Mouse (Mus musculus) layer of hippocampus, adult 9-10 months (tissue): ENCODE measurements around the gene Olfr1277.

Experiments used
- DNase-seq: peaks from one replicate; pipeline ENCODE4 v3.0.0; 2022; ENCODE audit warnings: low spot score

Olfr1277 gene

DNA sequence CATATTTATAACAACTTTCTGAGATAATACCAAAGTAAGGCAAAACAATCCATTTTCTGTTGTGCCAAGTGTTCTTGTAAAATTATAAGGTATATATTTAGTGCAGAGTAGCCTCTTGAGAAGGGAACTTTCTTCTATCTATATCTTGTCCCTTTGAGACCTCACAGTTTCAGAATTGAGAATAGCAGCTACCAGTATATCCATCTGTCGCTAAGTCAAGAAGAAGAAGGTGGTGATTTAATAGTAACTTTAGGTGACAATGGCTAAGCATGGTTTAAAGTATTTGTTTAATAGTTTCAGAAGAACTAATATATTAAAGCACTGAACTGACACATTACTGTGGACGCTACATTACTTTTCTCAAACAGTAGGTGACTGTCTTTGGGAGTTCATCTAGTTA lies at the start of gene Olfr1277:
TSS of gene Olfr1277 (minus strand) at position 101 of the 400 bp plus-strand sequence.
- no peak for DNase-seq

DNA sequence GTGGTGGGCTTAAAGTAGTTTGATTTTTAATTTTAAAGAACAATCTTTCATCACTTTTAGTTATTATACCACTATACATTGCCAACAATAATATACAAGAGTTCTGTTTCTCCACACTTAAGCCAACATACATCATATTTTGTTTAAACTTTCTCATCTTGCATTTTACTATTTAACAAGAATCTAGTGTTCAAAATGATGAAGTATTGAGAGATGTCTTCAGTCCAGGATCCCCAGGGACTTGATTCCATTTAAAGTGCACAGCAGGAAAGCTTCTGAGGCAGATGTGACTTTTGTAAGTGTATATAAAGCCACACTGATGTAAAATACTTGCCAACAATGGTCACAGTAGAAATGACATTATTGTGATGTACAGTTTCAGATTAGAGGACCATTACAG lies 39.8 kb upstream of the Olfr1277 start, which contains the start of gene Olfr1280:
TSS of gene Olfr1280 (plus strand) at position 301 of the 400 bp plus-strand sequence.
- no peak for DNase-seq

DNA sequence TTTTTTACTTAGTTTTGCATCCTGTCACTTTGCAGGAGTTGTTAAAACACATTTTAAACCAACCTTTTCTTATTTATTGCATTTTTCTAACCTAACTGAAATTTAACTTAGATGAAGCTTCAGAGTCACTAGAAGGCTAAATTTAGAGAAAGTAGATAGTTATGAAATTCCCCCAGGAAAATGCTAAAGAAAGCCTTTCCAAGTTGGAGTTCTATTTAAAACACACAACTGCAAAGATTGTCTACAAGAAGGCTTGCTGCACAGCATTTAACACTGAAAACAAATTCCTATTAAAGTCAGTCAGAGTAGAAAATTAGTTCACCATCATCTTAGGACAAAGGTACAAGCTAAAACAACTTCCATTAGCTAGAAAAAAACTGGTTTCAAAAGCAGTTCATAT lies 26.5 kb upstream of the Olfr1277 start, which contains the start of gene Olfr1279:
TSS of gene Olfr1279 (plus strand) at position 262 of the 400 bp plus-strand sequence.
- no peak for DNase-seq

DNA sequence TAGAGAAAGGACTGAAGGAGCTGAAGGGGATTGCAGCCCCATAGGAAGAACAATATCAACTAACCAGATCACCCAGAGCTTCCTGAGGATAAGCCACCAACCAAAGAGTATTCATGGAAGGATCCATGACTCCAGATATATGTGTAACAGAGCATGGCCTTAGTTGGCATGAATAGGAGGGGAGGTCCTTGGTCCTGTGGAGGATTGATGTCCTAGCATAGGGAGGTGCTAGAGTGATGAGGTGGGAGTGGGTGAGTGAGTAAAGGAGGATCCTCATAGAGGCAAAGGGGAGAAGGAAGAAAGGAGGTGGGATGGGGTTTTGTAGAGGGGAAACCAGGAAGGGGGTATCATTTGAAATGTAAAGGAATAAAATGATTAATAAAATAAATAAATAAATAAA lies 24.6 kb upstream of the Olfr1277 start:
- no peak for DNase-seq

DNA sequence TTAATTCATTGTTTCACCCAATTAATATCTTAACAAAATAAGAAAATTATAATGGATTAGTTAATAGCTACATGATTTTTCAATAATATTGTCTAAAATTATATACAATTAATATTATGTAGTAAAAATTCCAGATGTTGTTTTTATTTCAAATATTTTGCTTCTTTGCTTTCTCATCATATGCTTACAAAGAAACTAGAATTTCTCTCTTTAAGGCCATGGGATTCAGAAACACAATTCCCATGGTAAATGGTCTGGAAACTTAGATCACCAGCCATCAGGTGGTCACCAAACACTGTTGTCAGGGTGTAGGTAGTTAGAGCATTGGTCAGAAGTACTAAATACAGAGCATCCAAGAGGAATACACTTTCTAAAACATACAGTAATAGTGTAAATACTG lies 15.9 kb upstream of the Olfr1277 start, which contains the start of gene Olfr1278:
TSS of gene Olfr1278 (plus strand) at position 301 of the 400 bp plus-strand sequence.
- no peak for DNase-seq

DNA sequence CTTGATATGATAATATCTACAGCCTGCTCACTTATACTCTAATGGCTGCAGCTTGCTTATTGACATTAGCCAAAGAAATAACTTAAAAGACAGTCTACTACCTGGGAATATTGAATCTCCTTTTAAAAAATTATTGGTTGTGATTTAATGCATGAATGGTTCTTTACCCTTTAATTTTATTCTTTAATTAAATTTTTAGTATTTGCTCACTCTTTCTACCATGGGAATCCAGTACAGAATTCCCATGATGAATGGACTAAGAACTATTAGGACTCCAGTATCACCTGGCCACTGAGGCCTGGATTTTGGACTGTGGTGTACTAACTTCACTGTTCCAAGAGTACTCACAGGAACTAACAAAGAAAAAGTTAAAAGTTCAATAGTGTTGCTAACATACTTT lies 19.7 kb downstream of the Olfr1277 start, which contains the start of gene Olfr1276:
TSS of gene Olfr1276 (plus strand) at position 301 of the 400 bp plus-strand sequence.
- DNase-seq, result no peak

DNA sequence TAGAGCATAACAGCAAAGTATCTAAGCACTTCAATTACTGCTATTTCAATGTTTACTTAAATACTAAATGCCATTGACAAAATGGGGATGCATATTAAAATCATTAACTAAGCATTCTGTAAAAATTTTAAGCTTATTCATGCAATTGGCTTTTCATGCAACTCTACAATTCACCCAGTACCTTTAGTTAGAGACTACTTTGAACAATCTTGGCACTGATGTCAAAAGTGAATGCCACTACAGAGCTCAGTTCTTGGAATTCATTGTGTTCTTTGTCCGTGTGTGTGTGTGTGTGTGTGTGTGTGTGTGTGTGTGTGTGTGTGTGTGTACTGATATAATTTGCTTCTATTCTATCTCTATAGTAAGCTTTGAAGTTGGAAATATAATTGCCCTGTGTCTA lies 38.7 kb downstream of the Olfr1277 start, which contains the start of gene Olfr1275:
TSS of gene Olfr1275 (minus strand) at position 101 of the 400 bp plus-strand sequence.
- DNase-seq, result no peak

DNA sequence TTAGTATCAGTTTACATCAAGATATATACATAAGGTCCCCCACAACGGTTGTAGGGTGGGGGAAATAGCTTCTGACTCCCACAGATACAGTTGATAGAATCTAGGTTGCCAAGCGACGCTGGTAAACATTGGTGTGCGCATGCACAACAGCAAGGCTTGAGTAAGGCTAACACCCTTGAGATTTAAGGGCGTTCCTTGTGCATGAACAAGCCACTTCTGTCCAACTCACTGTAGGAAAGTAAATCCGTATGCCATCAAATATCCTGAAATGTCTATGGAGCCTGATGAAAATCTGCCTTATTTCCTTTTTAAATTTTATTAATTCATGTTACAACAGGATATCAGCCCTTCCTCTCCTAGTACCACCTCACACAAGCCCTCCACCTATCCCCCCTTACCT lies 44.4 kb downstream of the Olfr1277 start, which contains the start of gene 4930430A15Rik:
TSS of gene 4930430A15Rik (minus strand) at position 101 of the 400 bp plus-strand sequence.
- DNase-seq, result no peak
